Mouse (Mus musculus): ENCODE measurements around the gene Cask.

DNA sequence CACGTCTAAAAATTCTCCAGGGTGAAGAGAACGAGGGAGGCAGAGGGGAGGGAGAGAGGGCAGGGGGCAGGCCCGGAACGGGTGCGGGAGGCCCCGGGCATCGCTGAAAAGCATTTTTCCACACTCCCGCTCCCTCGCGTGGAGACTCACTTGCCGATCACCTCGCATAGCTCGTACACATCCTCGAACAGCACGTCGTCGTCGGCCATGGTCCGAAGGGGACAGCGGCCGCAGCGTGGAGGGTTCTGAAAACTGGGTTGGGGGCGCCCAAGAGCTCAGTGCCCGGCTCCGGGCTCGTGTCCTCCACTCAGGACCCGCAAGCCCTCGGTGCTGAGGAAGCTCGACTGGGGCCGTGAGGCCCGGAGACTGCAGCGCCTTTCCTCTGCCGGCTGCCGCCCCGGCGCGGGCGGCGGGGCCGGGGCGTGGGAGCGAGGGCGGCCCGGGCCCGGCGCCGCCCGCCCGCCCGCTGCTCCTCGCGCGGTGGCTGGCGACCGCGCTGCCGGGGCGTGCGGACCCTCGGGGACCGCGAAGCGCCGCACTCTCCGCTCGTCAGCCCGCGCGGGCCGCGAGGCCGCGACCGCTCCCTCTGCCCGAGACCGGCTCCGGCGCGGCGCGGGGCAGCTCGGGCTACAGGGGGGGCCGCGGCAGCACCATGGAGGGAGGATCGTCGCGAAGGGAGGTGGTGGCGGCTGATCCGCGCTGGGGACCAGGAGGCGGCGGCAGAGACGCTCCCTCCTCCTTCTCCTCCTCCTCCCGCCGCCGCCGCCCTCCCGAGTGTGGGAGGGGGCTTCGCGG, 5.1 kb downstream of the Cask start:
- no peak for TF ChIP-seq CTCF (IDR thresholded peaks at IDR 0.05; ENCODE audit: borderline replicate concordance, control insufficient read depth, extremely low read depth, insufficient read depth, low read length, poor library complexity)
- no peak for TF ChIP-seq POLR2A (IDR thresholded peaks at IDR 0.05; ENCODE audit: control insufficient read depth, extremely low read depth, insufficient read depth, low read length, poor library complexity)
